Mouse (Mus musculus): ENCODE results near the gene Car11.
"Not testable (repeated sequence)": the region's sequence is repeated elsewhere in the genome, so short reads cannot be mapped to it uniquely, and the experiment has no call there.

Car11 gene

GRCm38 (mm10) chr7:45699523-45700141 is at the start of gene Car11:
TSS of gene Car11 (plus strand) at chr7:45699843.
- DNase-seq = peak in 1 of 2 experiments; percentile 49

GRCm38 (mm10) chr7:45650484-45650883 is 49.2 kb upstream of the Car11 start:
- not testable (repeated sequence) for DNase-seq

GRCm38 (mm10) chr7:45654424-45655047 is 45.1 kb upstream of the Car11 start:
- no peak for DNase-seq

GRCm38 (mm10) chr7:45660746-45661478 is 38.7 kb upstream of the Car11 start:
- DNase-seq = no peak

GRCm38 (mm10) chr7:45661702-45662101 is 37.9 kb upstream of the Car11 start:
- DNase-seq = not testable (repeated sequence)

GRCm38 (mm10) chr7:45665303-45666138 is 34.1 kb upstream of the Car11 start:
- no peak for DNase-seq

GRCm38 (mm10) chr7:45666161-45666560 is 33.5 kb upstream of the Car11 start, which contains the start of gene Fut2:
TSS of gene Fut2 (minus strand) at chr7:45666394.
- no peak for DNase-seq

GRCm38 (mm10) chr7:45667761-45668160 is 31.9 kb upstream of the Car11 start:
- DNase-seq = no peak

GRCm38 (mm10) chr7:45668921-45669320 is 30.7 kb upstream of the Car11 start:
- DNase-seq = no peak

GRCm38 (mm10) chr7:45677627-45678295 is 21.9 kb upstream of the Car11 start:
- no peak for DNase-seq

GRCm38 (mm10) chr7:45678513-45678912 is 21.1 kb upstream of the Car11 start:
- DNase-seq = no peak

GRCm38 (mm10) chr7:45679966-45680621 is 19.5 kb upstream of the Car11 start:
- peak; percentile 35 to 74 for DNase-seq

GRCm38 (mm10) chr7:45681046-45681736 is 18.5 kb upstream of the Car11 start:
- DNase-seq = no peak

- DNase-seq = peak; percentile 91 to 93
Measured at GRCm38 (mm10) chr7:45682144-45683126, 17.2 kb upstream of the Car11 start.

GRCm38 (mm10) chr7:45683396-45684050 is 16.1 kb upstream of the Car11 start, which contains the start of gene Ntn5:
TSS of gene Ntn5 (plus strand) at chr7:45684022.
- no peak for DNase-seq

GRCm38 (mm10) chr7:45685811-45686210 is 13.8 kb upstream of the Car11 start:
- DNase-seq = no peak

- peak in 1 of 2 experiments; percentile 33 for DNase-seq
Measured at GRCm38 (mm10) chr7:45686841-45687240, 12.8 kb upstream of the Car11 start.

- DNase-seq = no peak
Measured at GRCm38 (mm10) chr7:45689099-45689498, 10.5 kb upstream of the Car11 start.

- DNase-seq = no peak
Measured at GRCm38 (mm10) chr7:45689800-45690199, 9.8 kb upstream of the Car11 start.

All from kidney, postnatal 25 days (tissue).